Mouse (Mus musculus): ENCODE results near the gene Clpp. TPM values are rescaled to one million over a fixed set of nuclear protein-coding genes. Genes with fewer than 3 reads are reported as not detected.

Gene Clpp
- polyA plus RNA-seq, 1 experiment, result 124 TPM

- no peak for DNase-seq (ENCODE audit: low read depth, low spot score)
- WGBS, result 42% methylated on average over 9 of the region's 9 CpGs
These were observed 5.2 kb upstream of the Clpp start for GRCm38 (mm10) chr17:56984886-56985285.

DNA sequence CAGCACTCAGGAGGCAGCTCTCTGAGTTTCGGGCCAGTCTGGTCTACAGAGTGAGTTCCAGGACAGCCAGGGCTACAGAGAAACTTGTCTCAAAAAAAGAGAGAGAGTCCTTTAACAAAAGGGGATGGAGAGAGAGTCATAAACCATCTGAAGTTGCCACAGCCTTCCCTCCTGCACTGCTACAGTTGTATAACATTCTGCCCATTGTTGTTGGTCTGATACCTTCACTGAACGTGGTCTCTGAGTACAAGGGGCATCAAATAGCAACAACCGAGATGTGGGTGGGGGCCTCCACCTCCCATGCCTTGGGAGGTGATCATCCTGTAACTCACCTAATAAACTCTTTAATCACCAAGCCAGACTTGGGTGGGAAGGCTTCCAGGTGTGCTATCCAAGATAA, 4.4 kb upstream of the Clpp start:
- DNase-seq (ENCODE audit: low read depth, low spot score), result no peak
- WGBS, result 67% methylated on average over 3 of the region's 3 CpGs

- WGBS, result 95% methylated on average over 3 of the region's 3 CpGs
- no peak for DNase-seq (ENCODE audit: low read depth, low spot score)
These were observed 3.9 kb upstream of the Clpp start for GRCm38 (mm10) chr17:56986105-56986805.

GRCm38 (mm10) chr17:56988441-56988840, 1.7 kb upstream of the Clpp start:
- WGBS, result 87% methylated on average over 7 of the region's 7 CpGs
- DNase-seq (ENCODE audit: low read depth, low spot score), result no peak

DNA sequence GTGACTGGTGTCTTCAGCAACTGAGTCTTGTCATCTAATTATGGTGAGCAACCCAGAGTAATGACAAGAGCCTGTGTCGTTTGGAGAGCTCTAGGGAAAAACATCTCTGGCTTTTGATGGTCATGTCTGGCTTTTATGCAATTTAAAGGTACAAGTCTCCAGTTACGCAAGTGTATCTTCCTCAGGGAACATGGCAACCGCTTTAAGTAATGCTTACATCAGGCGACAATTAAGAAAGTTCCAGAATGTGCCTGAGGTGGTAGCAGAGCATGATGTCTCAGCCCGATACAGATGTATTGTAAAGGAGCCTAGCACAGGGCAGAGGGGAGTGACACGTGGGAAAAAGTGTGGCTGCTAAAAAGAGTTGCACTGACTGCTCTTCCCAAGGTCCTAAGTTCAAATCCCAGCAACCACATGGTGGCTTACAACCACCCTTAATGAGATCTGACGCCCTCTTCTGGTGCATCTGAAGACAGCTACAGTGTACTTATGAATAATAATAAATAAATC, 1.1 kb upstream of the Clpp start:
- WGBS, result 74% methylated on average over 7 of the region's 7 CpGs
- no peak for DNase-seq (ENCODE audit: low read depth, low spot score)

DNA sequence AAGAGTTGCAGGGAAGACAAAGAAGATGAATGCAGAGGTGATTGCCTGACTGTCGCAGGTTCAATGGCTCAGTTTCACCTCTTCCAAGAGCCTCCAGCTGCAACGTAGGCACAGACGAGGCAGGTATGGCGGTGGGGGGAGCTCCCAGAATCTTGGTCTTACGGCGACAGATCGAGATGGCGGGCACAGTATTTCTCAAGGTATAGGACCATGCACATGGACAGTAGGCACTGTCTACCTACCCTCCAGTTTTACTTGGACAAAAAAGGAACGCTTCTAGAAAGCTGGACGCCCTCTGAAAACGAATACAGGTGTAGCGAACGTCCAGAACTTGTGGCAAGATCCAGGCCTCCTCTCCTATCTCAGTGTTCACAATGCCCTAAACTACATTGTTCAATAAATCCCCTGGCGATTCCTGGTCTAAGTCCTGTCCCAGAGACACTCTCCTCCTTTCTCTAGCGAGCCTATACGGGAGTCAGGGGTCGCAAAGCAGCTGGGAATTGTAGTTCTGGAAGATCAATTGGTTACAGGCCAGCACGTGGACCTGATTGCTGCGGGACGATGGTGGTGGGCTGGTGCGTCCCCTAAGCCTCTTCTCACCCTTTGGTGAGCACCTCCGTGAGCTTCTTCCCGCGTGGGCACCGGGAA, 514 bp upstream of the Clpp start:
- no peak for DNase-seq (ENCODE audit: low read depth, low spot score)
- under 1% methylated on average over 25 of the region's 25 CpGs for WGBS

DNA sequence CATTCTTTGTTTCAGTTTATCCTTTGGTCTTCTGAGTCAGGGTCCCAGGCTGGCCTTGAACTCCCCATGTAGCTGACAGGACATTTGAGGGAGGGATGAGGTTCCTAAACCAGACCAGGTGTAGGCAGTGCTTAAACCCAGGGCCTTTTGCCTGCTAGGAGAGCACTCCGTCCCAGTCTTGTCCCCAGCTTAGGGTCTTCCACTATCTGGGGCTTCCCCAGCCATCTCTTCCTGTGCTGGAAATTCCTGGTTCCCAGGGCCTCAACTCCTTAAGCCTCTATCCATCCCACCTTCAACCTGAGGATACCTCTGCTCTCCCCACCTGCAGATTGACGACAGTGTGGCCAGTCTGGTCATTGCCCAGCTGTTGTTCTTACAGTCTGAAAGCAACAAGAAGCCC, 861 bp downstream of the Clpp start:
- DNase-seq (ENCODE audit: low read depth, low spot score), result no peak
- 58% methylated on average over 2 of the region's 2 CpGs for WGBS

GRCm38 (mm10) chr17:56995046-56995445, 4.9 kb downstream of the Clpp start:
- DNase-seq (ENCODE audit: low read depth, low spot score), result no peak
- 84% methylated on average over 8 of the region's 8 CpGs for WGBS

DNA sequence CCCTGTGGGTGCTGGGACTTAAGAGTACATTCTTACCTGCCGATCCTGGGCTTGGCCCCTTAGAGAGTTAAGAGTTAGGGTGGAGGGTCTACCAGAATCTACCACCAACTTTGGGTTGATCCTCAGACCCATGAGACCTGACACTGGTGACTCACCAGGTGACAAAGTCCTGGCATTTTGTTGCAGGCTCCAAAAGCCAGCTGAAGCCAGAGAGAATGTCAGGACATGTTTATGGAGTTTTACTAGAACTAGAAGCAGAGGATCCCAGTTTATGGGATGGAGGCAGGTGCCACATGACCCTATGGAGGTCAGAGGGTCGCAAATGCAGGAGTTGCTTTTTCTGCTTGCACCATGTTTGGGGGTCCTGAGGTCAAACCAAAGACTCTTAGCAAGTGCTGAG, 6.4 kb downstream of the Clpp start:
- no peak for DNase-seq (ENCODE audit: low read depth, low spot score)
- WGBS, result 53% methylated on average over 2 of the region's 2 CpGs

DNA sequence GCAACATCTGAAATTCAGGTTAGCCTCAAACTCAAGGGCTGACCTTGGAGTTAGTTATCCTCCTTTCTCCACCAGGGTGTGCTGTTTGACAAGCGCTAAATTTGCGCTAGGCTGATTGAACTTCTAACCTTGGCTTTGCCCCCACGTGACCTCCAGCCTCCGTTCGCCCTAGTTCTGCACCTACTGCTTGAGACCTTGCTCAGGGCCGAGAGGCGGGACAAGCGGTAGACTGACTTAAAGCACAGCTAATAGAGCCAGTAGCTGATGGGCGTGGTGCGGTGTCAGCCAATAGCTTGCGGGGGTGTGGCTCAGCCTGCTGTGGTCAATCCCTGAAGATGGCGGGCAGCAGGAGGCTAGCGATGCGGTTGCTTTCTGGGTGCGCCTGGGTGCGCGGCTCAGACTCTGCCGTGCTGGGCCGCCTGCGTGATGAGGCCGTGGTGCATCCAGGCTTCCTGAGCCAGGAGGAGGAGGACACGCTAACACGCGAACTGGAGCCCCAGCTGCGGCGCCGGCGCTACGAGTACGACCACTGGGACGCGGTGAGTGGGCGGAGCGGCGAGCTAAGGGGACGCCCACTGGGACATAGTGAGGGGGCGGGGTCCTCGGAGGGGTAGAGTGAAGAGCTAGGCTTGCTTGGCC, 7.0 kb downstream of the Clpp start, which contains the start of gene Alkbh7:
TSS of gene Alkbh7 (plus strand) at position 311 of the 639 bp plus-strand sequence.
- under 1% methylated on average over 38 of the region's 38 CpGs for WGBS
- peak; percentile 93 for DNase-seq (ENCODE audit: low read depth, low spot score)

DNA sequence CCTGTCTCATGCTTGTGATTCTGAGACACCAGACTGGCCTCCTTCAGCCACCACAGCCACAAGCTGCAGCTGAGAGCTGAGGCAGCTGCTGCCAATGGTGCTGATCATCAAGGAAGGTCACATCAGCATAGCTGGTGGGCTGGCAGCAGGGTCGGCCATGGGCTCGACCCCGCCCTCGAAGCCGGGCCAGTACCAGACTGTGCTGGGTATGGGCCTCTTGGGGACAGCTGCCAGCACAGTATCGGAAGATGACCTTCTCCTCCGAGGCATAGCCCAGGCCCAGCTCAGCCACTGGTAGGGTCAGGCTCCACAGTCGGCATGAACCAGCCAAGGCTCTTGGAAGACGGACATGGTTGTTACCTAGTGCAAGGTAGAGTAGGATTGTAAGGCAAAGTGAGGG, 9.3 kb downstream of the Clpp start:
- WGBS, result 93% methylated on average over 9 of the region's 9 CpGs
- no peak for DNase-seq (ENCODE audit: low read depth, low spot score)

DNA sequence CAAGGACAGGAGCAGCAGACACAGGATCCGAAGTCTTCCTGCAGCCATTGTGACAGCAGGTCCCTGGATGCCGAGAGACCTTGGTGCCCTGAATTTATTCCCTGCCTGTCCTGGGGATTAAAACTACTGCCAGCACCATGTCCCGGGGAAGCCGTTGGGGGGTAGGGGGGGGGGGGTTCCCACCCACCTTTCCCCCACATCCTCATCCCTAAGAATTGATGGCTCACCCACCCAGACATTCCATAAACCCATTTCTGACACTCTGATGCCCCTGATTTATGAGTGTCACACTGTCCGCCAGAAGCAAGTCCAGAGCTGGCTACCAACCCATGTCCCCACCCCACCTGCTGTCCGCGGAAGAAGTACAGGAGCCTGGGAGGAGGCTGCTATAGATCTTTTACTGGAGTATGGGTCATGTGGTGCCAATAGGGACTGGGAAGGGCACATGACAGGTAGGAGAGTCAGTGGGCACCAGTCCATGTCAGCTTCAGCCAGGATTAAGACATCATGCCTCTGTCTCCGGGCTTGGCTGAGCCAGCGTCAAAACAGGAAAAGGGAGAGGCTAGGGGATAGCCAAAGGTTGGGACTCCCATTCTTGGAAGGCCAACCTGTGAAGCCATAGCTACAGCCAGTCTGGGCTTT, 10.0 kb downstream of the Clpp start, which contains the start of gene Pspn:
TSS of gene Pspn (minus strand) at position 51 of the 642 bp plus-strand sequence.
- no peak for DNase-seq (ENCODE audit: low read depth, low spot score)

DNA sequence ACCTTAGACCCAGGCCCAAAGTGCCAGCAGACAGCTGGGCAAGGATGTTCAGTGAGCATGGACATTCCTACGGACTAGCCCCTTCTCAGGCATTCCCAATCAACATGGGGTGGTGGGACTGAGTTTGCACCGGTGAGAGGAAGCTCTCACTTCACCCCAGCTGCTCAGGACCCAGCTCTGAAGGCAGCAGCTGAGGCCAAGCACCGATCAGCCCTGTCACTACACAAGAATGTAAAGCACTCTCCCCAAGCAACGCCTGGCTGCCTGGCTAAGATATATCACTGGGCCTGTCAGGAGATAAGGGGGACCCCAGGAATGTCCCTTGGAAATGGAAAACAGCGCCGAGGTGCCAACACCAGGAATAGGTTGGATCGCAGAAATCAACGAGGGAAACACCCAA, 11.1 kb downstream of the Clpp start:
- WGBS, result 67% methylated on average over 8 of the region's 8 CpGs

More for the DNA sequence above, 10.0 kb downstream of the Clpp start, which contains the start of gene Pspn:
- 67% methylated on average over 9 of the region's 9 CpGs for WGBS

DNA sequence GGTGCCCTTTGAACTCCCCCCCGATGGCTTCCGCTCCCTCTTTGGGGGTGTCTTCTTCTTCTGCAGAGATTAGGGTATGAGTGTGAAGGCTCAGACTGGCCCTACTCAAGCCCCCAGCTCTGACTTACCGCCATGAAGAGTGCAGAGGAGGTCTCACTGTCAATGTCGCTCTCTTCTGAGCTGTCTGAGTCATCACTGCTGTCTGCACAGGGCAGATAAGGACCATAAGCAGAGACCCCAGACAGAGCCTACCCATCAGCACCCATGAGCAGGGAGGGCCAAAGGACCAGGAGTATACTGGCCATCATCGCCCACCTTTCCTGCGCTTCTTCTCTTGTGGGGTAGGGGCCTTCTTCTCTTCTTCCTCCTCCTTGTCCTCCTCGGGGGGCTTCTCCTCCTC, 13.9 kb downstream of the Clpp start:
- WGBS, result 88% methylated on average over 7 of the region's 7 CpGs

More for the DNA sequence above, 11.1 kb downstream of the Clpp start:
- DNase-seq (ENCODE audit: low read depth, low spot score), result no peak

GRCm38 (mm10) chr17:57007137-57007905, 17.2 kb downstream of the Clpp start:
- DNase-seq (ENCODE audit: low read depth, low spot score), result no peak
- 91% methylated on average over 13 of the region's 13 CpGs for WGBS

More for the DNA sequence above, 13.9 kb downstream of the Clpp start:
- no peak for DNase-seq (ENCODE audit: low read depth, low spot score)

GRCm38 (mm10) chr17:57010911-57011235, 20.8 kb downstream of the Clpp start:
- under 1% methylated on average over 19 of the region's 19 CpGs for WGBS
- no peak for DNase-seq (ENCODE audit: low read depth, low spot score)

DNA sequence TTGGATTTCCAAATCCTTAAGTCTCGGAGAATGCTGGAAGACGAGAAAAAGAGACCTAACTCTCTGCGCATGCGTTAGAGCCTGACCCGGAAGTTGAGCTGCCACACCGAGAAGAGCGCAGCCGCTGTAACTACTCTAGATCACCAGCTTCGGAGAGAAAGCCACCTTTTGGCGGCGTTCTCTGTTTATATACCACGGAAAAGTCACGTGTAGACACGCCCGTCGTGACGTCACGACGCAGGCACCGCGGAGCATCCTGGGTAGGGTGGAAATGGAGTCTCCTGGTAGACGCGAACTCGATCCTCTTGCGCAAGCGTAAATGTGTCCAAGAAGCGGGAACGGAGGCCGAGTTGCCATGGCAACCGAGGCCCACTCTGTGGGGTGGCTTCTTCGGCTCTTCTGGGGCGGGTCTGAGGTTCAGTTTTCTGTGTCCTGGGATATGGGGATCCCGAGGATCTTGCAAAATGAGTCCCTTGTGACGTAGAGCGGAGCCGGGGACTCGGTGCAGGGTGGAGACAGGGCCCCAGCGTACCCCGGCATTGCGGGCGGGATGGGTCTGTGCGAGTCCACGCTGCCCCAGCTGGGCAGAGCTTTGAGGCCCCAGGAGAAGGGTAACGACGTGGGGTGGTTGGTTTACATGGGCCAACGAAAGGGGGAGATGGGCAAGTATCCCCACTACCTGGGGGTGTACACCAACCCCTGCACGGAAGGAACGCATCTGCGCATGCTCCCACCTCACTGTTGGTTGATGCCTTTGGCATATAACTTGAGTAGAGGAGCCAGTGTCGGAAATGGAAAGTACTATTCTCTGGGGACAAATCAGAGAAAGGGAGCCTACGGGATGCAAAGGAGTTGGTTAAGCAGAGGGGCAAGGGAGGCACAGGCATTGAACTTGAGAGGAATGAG, 21.4 kb downstream of the Clpp start, which contains the start of the genes Gtf2f1 and Gm17949:
TSS of gene Gtf2f1 (minus strand) at position 53 of the 906 bp plus-strand sequence.
TSS of gene Gm17949 (plus strand) at position 234 of the 906 bp plus-strand sequence.
- WGBS, result under 1% methylated on average over 51 of the region's 51 CpGs
- peak; percentile 87 for DNase-seq (ENCODE audit: low read depth, low spot score)

DNA sequence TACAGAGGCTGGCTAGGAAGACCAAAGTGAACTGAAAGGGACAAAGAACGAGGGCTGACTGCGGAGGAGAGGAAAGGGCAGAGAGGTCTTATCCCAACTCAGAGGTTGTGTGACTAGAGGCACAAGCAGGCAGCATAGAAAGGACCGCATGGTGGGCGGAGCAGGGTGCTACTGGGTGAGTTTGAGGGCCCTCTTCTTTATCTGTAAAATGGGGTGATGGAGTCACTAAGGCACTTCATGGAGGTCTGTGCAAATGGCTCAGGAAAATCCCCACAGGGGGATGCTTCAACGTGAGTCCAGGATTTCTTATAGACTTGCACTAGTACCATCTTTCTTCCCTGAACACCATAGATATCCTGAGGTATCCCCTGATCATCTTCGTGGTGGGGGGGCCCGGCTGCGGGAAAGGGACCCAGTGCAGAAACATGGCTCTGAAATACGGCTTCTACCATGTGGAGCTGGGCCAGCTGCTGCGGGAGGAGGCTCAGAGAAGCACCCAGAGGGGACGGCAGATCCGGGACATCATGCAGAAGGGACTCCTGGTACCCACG, 22.2 kb downstream of the Clpp start:
- no peak for DNase-seq (ENCODE audit: low read depth, low spot score)
- WGBS, result 79% methylated on average over 13 of the region's 13 CpGs
